Mouse (Mus musculus) bone marrow, adult 2 months (tissue): ENCODE measurements at regions not wholly inside any gene's neighbourhood (a gene's known extent, or its start where the extent isn't known, plus 50 kb on each side); places are given as distances from the start of the nearest gene placed in this dataset.

Experiments used
- CTCF ChIP-seq: fragments of 200-500 bp; IDR thresholded peaks from 2 replicates; pipeline ENCODE4 v1.5.1; 2011; ENCODE audit warnings: low read length, control low read depth; ENCODE audit not compliant: control insufficient read depth, insufficient read depth
- POLR2A ChIP-seq: fragments of 200-500 bp; IDR thresholded peaks from 2 replicates; pipeline ENCODE4 v1.6.1; 2011; ENCODE audit warnings: low read depth, mild to moderate bottlenecking, control low read depth, low read length, borderline replicate concordance; ENCODE audit not compliant: control insufficient read depth

- TF ChIP-seq POLR2A (no peak), CTCF (no peak)
Measured at GRCm38 (mm10) chr9:33901313-33902076, 584.2 kb upstream of the Kirrel3 start.
